In the genomic region with DNA sequence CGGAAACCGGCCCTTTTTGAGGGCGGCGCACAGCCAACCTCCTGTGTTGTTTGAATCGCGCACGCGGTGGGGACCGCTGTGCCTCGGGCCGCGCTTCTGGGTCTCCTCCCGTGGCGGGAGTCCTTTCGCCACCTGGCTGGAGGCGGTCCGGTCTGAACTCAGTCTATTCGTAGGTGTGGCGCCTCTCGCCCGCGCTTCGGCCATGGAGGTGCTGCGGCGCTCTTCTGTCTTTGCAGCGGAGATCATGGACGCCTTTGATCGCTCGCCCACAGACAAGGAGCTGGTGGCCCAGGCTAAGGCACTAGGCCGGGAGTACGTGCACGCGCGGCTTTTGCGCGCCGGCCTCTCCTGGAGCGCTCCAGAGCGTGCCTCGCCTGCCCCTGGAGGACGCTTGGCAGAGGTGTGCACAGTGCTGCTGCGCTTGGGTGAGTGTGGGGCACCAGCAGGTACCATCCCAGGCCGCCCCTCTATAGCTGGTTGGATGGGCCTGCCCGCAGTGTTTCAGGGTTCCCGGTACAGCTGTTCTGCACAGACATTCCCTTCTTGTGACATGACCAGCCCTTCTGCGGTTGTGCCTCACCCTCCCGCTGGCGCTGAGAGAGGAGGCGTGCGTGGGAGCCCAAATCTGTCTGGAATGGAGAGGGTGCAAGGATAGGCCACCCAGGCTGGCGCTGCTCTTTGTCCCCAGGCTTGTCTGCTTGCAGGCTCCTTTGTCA, we compare ENCODE assay signal across 1 mouse cellular context.
TF ChIP-seq lines count a peak whose summit lies in the region.

No protein-coding gene starts in this region.

TF ChIP-seq in CH12.LX, 34 proteins besides CTCF, POLR2A, EP300 and RAD21:
- TF ChIP-seq SMC3 (IDR thresholded peaks at IDR 0.05; ENCODE audit: low read depth, low read length) (no peak), UBTF (IDR thresholded peaks at IDR 0.05; ENCODE audit: low read depth, low read length) (no peak), CHD2 (IDR thresholded peaks at IDR 0.05; ENCODE audit: low read length) (no peak), BHLHE40 (IDR thresholded peaks at IDR 0.05; ENCODE audit: low read depth, low read length) (no peak)
